Mouse (Mus musculus): ENCODE data around the gene Prrt2. TPM values are rescaled to one million over a fixed set of nuclear protein-coding genes. Genes with fewer than 3 reads are reported as not detected.

The Prrt2 gene
- 10.8 and 11.9 TPM in 2 replicates for polyA plus RNA-seq (2015; fragmentation: Nextera tagmentation; extraction: Ambion mirVana)

- Histone ChIP-seq H3K9ac (replicated peaks) (peak within 1 kb of the TSS; percentile 84), H3K27me3 (no peaks in the 10 kb centered on the region), H3K4me2 (replicated peaks) (peak within 1 kb of the TSS; percentile 85), H3K36me3 (peaks cover 27% of the 10 kb centered on the region), H3K27ac (peak within 1 kb of the TSS; percentile 100), H3K4me1 (replicated peaks) (peaks cover 80% of the 10 kb centered on the region), H3K9me3 (no peaks in the 10 kb centered on the region), H3K4me3 (replicated peaks) (peak within 1 kb of the TSS; percentile 56)
- peak; percentile 7 for ATAC-seq
- WGBS: under 1% methylated on average over 33 of the region's 37 CpGs
These were observed at the start of gene Prrt2, which contains the start of gene Gm42742 for GRCm38 (mm10) chr7:127020901-127021562. Gene Prrt2 (minus strand): TSS chr7:127021211. Gene Gm42742 (minus strand): TSS chr7:127021097.

GRCm38 (mm10) chr7:127066317-127066716 is 45.3 kb upstream of the Prrt2 start:
- Histone ChIP-seq H3K4me1 (replicated peaks) (no peaks in the 10 kb centered on the region), H3K27ac (no peak overlapping the region), H3K4me2 (replicated peaks) (no peak overlapping the region), H3K27me3 (no peaks in the 10 kb centered on the region), H3K9me3 (no peaks in the 10 kb centered on the region), H3K36me3 (no peaks in the 10 kb centered on the region), H3K9ac (replicated peaks) (no peak overlapping the region), H3K4me3 (replicated peaks) (no peak overlapping the region)
- ATAC-seq: no peak
- WGBS: 91% methylated on average over 4 of the region's 4 CpGs

DNA sequence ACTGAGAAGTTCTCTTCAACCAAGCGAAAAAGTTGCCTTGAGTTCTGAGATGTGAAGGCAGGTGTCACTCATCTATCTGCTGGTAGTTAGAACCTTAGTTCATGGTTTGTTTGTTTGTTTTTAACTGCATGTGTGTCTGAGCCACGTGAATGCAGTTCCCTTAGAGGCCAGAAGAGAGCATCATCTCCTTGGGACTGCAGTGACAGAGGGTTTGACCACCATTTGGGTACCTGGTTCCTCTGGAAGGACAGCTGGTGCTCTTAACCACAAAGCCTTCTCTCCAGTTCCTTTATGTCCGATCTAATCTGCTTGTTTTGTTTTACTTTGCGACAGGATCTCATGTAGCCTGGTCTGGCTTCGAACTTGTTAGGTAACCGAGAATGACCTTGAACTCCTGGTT is 44.5 kb upstream of the Prrt2 start:
- Histone ChIP-seq H3K36me3 (no peaks in the 10 kb centered on the region), H3K9ac (replicated peaks) (no peak overlapping the region), H3K9me3 (no peaks in the 10 kb centered on the region), H3K4me1 (replicated peaks) (no peaks in the 10 kb centered on the region), H3K4me2 (replicated peaks) (no peak overlapping the region), H3K27me3 (no peaks in the 10 kb centered on the region), H3K27ac (no peak overlapping the region), H3K4me3 (replicated peaks) (no peak overlapping the region)
- no peak for ATAC-seq
- 90% methylated on average over 6 of the region's 6 CpGs for WGBS

GRCm38 (mm10) chr7:127055026-127055585 is 34.1 kb upstream of the Prrt2 start:
- Histone ChIP-seq H3K36me3 (no peaks in the 10 kb centered on the region), H3K4me3 (replicated peaks) (no peak overlapping the region), H3K9me3 (no peaks in the 10 kb centered on the region), H3K4me2 (replicated peaks) (no peak overlapping the region), H3K4me1 (replicated peaks) (no peaks in the 10 kb centered on the region), H3K27ac (no peak overlapping the region), H3K27me3 (0 out of 2 replicates have a peak, but pooled peaks cover 4% of the 10 kb centered on the region), H3K9ac (replicated peaks) (no peak overlapping the region)
- no peak for ATAC-seq
- WGBS: 78% methylated on average over 5 of the region's 5 CpGs

DNA sequence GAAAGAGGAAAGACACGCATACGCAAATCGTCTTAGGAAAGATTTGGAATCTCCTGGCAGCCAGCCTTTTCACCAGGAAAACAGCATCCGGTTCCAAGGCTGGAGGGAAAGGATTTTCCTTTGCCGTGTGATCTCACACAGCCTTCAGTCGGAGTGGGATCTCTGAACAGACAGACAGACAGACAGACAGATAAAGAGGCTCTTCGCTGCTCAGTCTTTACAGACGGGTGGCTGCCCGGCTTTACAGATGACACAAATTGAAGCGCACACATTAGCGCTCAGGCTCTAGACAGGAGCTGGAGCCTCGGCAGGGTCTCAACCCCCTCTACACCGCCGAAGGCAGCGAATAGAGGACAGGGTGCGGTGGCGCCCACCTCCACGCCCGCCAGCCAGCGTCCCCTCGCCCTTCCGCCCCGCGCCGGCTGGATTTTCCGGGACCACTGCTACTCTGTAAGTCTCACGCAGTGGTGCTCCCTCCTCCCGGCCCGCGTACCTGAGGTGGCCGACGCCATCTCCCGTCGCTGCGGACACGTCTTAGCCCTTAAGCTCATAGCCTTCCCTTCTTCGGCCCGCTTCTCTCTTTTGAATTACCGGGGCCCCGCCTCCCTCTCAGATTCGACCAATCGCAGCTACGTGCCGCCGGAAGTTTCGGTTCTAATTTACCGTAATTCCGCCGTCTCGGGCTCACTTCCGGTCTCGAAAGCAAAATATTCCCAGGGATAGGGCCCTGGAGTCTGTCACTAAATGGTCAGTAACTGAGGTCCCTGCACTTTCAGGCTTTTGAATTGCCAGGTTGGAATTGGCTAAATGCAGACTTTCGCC is 21.1 kb upstream of the Prrt2 start, which contains the start of gene Kif22:
Kif22 (minus strand) TSS at position 621 of the 822 bp plus-strand sequence.
- Histone ChIP-seq H3K9ac (replicated peaks) (peak within 1 kb of the TSS; percentile 82), H3K27ac (peak within 1 kb of the TSS; percentile 71), H3K36me3 (peaks cover 4% of the 10 kb centered on the region; the same call in 1 of the 2 replicates), H3K9me3 (no peaks in the 10 kb centered on the region), H3K4me1 (replicated peaks) (peaks cover 21% of the 10 kb centered on the region), H3K27me3 (no peaks in the 10 kb centered on the region), H3K4me3 (replicated peaks) (peak within 1 kb of the TSS; percentile 80), H3K4me2 (replicated peaks) (peak within 1 kb of the TSS; percentile 92)
- WGBS: under 1% methylated on average over 53 of the region's 53 CpGs
- peak; percentile 91 for ATAC-seq

- H3K4me1 ChIP-seq (replicated peaks): peaks cover 13% of the 10 kb centered on the region
- H3K9ac ChIP-seq (replicated peaks): no peak overlapping the region
- ATAC-seq: no peak
- no peaks in the 10 kb centered on the region for H3K27me3 ChIP-seq
- peaks cover 35% of the 10 kb centered on the region for H3K36me3 ChIP-seq
- no peak overlapping the region for H3K4me3 ChIP-seq (replicated peaks)
- WGBS: 92% methylated on average over 1 of the region's 1 CpGs
- no peak overlapping the region for H3K4me2 ChIP-seq (replicated peaks)
- H3K9me3 ChIP-seq: no peaks in the 10 kb centered on the region
- 0 out of 2 replicates have a peak overlapping the region, but pooled peaks have one; percentile 4 for H3K27ac ChIP-seq
These were observed 10.2 kb upstream of the Prrt2 start for GRCm38 (mm10) chr7:127031244-127031643.

DNA sequence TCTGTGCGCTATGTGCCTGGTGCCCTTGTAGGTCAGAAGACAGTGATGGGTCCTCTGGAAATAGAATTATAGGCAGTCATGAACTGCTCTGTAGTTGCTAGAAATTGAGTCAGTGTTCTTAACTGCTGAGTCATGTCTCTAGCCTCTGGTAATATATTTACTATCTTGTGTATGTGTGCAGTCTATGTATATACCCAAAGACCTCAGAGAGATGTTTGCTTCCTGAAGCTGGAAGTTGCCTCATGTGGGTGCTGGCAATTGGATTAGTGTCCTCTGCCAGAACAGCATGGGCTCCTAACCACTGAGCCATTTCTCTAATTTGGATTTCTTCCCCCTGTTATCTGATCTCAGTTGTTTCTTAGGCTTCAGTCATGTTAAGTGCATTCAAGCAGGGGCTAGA is 9.2 kb upstream of the Prrt2 start:
- no peaks in the 10 kb centered on the region for H3K27me3 ChIP-seq
- WGBS: 100% methylated on average over 1 of the region's 1 CpGs
- peaks cover 29% of the 10 kb centered on the region for H3K36me3 ChIP-seq
- H3K4me1 ChIP-seq (replicated peaks): peaks cover 13% of the 10 kb centered on the region
- no peak overlapping the region for H3K9ac ChIP-seq (replicated peaks)
- H3K4me3 ChIP-seq (replicated peaks): no peak overlapping the region
- H3K4me2 ChIP-seq (replicated peaks): no peak overlapping the region
- H3K9me3 ChIP-seq: no peaks in the 10 kb centered on the region
- H3K27ac ChIP-seq: no peak overlapping the region
- ATAC-seq: no peak

DNA sequence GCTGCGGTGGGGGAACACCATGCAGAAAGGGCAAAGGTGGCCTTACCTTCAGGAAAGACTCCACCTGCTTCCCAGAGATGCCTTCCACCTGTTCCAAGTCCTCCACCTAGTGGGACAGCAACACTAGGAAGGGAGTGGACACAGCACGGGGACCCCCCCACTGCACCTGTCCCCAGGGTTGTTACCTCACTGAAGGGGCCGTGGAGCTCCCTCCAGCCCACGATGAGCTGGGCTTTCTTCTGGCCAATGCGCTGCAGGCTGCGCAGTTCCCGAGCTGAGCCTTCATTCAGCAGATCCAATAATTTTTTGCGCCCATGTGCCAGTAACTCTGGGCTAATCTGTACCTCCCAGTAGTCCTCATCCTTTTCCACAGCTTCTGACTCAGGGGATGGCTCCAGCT is 6.9 kb upstream of the Prrt2 start:
- WGBS: 64% methylated on average over 8 of the region's 8 CpGs
- peak overlapping the region; percentile 72 for H3K9ac ChIP-seq (replicated peaks)
- peaks cover 36% of the 10 kb centered on the region for H3K4me1 ChIP-seq (replicated peaks)
- peak overlapping the region; percentile 78 for H3K4me2 ChIP-seq (replicated peaks)
- H3K9me3 ChIP-seq: no peaks in the 10 kb centered on the region
- peak overlapping the region; percentile 96 for H3K4me3 ChIP-seq (replicated peaks)
- peak overlapping the region; percentile 100 for H3K27ac ChIP-seq
- peak; percentile 9; the same call in 1 of the 2 replicates for ATAC-seq
- peaks cover 33% of the 10 kb centered on the region for H3K36me3 ChIP-seq
- H3K27me3 ChIP-seq: no peaks in the 10 kb centered on the region

DNA sequence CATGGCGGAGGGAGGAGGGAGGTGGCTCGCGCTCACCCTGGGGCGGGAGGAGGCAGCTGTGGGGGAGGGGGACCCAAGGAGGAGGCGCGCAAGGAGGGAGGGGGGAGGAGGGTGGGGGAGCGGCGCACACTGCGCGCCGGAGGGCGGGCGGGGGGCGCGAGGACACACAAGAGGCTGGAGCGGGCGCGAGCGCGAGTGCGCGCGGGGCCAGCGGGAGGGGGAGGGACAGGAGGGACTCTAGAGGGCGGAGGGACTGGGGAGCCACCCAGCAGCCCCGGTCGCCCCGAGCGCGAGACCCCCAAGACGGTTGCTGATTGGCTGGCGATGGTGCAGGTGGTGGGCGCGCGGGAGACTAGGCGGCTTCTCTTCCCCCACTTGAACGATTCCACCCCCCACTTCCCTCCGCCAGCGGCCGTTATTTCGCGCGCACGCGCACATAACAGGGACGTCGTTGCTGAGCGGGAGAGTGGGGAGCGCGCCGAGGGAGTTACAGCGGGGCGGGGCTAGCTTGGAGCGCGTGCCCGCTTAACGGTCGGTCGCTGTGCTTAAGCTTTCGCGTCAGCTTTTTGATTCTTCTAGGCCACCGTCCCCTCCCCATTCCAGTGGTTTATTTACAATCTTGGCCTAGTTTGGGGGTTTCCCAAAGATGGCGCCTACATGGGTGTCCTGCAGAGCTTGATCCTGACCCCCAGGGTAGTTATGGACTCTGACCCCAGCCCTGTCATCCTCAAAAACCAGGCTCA is 6.1 kb upstream of the Prrt2 start, which contains the start of gene Maz:
Maz (minus strand) TSS at position 54 of the 743 bp plus-strand sequence.
- Histone ChIP-seq H3K27ac (peak within 1 kb of the TSS; percentile 100), H3K4me2 (replicated peaks) (peak within 1 kb of the TSS; percentile 96), H3K36me3 (peaks cover 33% of the 10 kb centered on the region), H3K4me3 (replicated peaks) (peak within 1 kb of the TSS; percentile 96), H3K9ac (replicated peaks) (peak within 1 kb of the TSS; percentile 100), H3K27me3 (no peaks in the 10 kb centered on the region), H3K9me3 (no peaks in the 10 kb centered on the region), H3K4me1 (replicated peaks) (peaks cover 43% of the 10 kb centered on the region)
- WGBS: under 1% methylated on average over 63 of the region's 63 CpGs
- ATAC-seq: peak; percentile 87

DNA sequence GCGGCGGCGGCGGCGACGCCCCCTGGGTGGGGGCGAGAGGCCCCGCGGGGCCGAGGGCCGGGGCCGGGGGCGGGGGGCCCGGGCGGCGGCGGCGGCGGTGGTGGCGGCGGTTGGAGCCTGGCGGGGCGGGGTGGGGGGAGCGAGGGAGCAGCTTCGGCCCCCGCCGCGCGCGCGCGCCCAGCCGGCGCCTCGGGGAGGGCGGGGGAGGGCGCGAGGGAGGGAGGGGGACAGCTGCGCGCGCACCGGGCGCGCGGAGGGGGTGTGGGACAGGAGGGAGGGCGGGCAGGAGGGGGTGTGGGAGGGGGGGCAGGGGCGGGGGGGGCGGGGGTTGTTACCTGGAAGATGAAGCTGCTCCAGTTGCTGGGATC is 5.6 kb upstream of the Prrt2 start:
- ATAC-seq: no peak
- no peaks in the 10 kb centered on the region for H3K9me3 ChIP-seq
- H3K4me2 ChIP-seq (replicated peaks): peak overlapping the region; percentile 96
- peak overlapping the region; percentile 100 for H3K9ac ChIP-seq (replicated peaks)
- H3K36me3 ChIP-seq: peaks cover 31% of the 10 kb centered on the region
- WGBS: 3% methylated on average over 14 of the region's 48 CpGs
- H3K4me3 ChIP-seq (replicated peaks): peak overlapping the region; percentile 96
- peaks cover 49% of the 10 kb centered on the region for H3K4me1 ChIP-seq (replicated peaks)
- H3K27ac ChIP-seq: peak overlapping the region; percentile 100
- H3K27me3 ChIP-seq: no peaks in the 10 kb centered on the region

- Histone ChIP-seq H3K9me3 (no peaks in the 10 kb centered on the region), H3K4me3 (replicated peaks) (peak overlapping the region; percentile 96), H3K9ac (replicated peaks) (peak overlapping the region; percentile 100), H3K27me3 (no peaks in the 10 kb centered on the region), H3K4me2 (replicated peaks) (peak overlapping the region; percentile 96), H3K4me1 (replicated peaks) (peaks cover 53% of the 10 kb centered on the region), H3K36me3 (peaks cover 27% of the 10 kb centered on the region), H3K27ac (peak overlapping the region; percentile 100)
- WGBS: 2% methylated on average over 21 of the region's 48 CpGs
- ATAC-seq: peak; percentile 24
These were observed 5.2 kb upstream of the Prrt2 start for GRCm38 (mm10) chr7:127026161-127026600.
